Mouse (Mus musculus) kidney, adult 2 months (tissue): Measurements from ENCODE around the gene Gls2. TPM values are rescaled to one million over a fixed set of nuclear protein-coding genes. Genes with fewer than 3 reads are reported as not detected.
"Not testable (repeated sequence)": the region's sequence is repeated elsewhere in the genome, so short reads cannot be mapped to it uniquely, and the experiment has no call there.

ENCODE experiments used
- DNase-seq: peaks from one replicate; pipeline ENCODE4 v3.0.0; 2021
- H3K27ac ChIP-seq: fragments of 200-500 bp; 2 replicates; pipeline ENCODE4 v1.5.1; 2012; ENCODE audit warnings: low read depth, low read length, control low read depth, inconsistent platforms; ENCODE audit not compliant: insufficient read depth
- H3K27me3 ChIP-seq: fragments of 200-500 bp; replicated peaks from 2 replicates; pipeline ENCODE4 v1.6.1; 2012; ENCODE audit warnings: mild to moderate bottlenecking, moderate library complexity, low read length, inconsistent platforms; ENCODE audit not compliant: control insufficient read depth, insufficient read depth
- H3K36me3 ChIP-seq: fragments of 200-500 bp; 2 replicates; pipeline ENCODE4 v1.6.1; 2012; ENCODE audit warnings: mild to moderate bottlenecking, moderate library complexity, low read length, inconsistent platforms; ENCODE audit not compliant: control insufficient read depth, insufficient read depth
- H3K4me1 ChIP-seq: fragments of 200-500 bp; 2 replicates; pipeline ENCODE4 v1.6.1; 2011; ENCODE audit warnings: low read length; ENCODE audit not compliant: control insufficient read depth, insufficient read depth
- H3K4me3 ChIP-seq: fragments of 200-500 bp; 2 replicates; pipeline ENCODE4 v1.5.1; 2011; ENCODE audit warnings: mild to moderate bottlenecking, low read depth, low read length, control low read depth; ENCODE audit not compliant: insufficient read depth
- CTCF ChIP-seq: fragments of 200-500 bp; conservative IDR thresholded peaks from 2 replicates; pipeline ENCODE4 v1.5.1; 2011; ENCODE audit warnings: low read depth, mild to moderate bottlenecking, control low read depth, low read length, moderate library complexity, mixed read lengths; ENCODE audit not compliant: insufficient read depth, insufficient read length
- POLR2A ChIP-seq: fragments of 200-500 bp; IDR thresholded peaks from one replicate; pipeline ENCODE4 v1.6.1; 2011; ENCODE audit warnings: low read depth, low read length, control low read depth
- WGBS: fragments of 180-500 bp; shearing (Covaris S2); methylation state at CpG from one replicate; pipeline ENCODE4 v1.1.7; 2018; 5-methylcytosine and 5-hydroxymethylcytosine counted together
- polyA plus RNA-seq: library from polyadenylated mRNA; depleted of rRNA; stranded (reverse); fragments of >200 nt; gene quantifications from 2 replicates; pipeline ENCODE4 v1.2.3, GENCODE M21; 2012; rRNA removed

The Gls2 gene
- polyA plus RNA-seq: 0.33 and 0.61 TPM in 2 replicates

- 1% methylated on average over 46 of the region's 46 CpGs for WGBS
- TF ChIP-seq CTCF (no peak), POLR2A (no peak)
- peak within 1 kb of the TSS; percentile 55 for H3K4me3 ChIP-seq
- H3K36me3 ChIP-seq: no peaks in the 10 kb centered on the region
- no peak within 1 kb of the TSS for H3K27ac ChIP-seq
- H3K27me3 ChIP-seq: no peaks in the 10 kb centered on the region
- DNase-seq: peak; percentile 98
- H3K4me1 ChIP-seq: 0 out of 2 replicates have a peak, but pooled peaks cover 4% of the 10 kb centered on the region
Observed at GRCm38 (mm10) chr10:128194024-128194550, at the start of gene Gls2. Gls2 (plus strand) TSS chr10:128194457.

GRCm38 (mm10) chr10:128144961-128145360, 49.3 kb upstream of the Gls2 start:
- Histone ChIP-seq H3K36me3 (no peaks in the 10 kb centered on the region), H3K4me1 (peaks cover 4% of the 10 kb centered on the region; the same call in 1 of the 2 replicates)
- no peak for DNase-seq

GRCm38 (mm10) chr10:128148789-128149365, 45.4 kb upstream of the Gls2 start:
- Histone ChIP-seq H3K27ac (peak overlapping the region; percentile 43; the same call in 1 of the 2 replicates), H3K36me3 (no peaks in the 10 kb centered on the region), H3K27me3 (no peaks in the 10 kb centered on the region), H3K4me1 (peaks cover 11% of the 10 kb centered on the region; the same call in 1 of the 2 replicates), H3K4me3 (no peak overlapping the region)
- 72% methylated on average over 5 of the region's 5 CpGs for WGBS
- TF ChIP-seq POLR2A (no peak), CTCF (no peak)
- DNase-seq: no peak

More at GRCm38 (mm10) chr10:128144961-128145360, 49.3 kb upstream of the Gls2 start:
- no peak for TF ChIP-seq CTCF
- TF ChIP-seq POLR2A: no peak
- Histone ChIP-seq H3K27ac (no peak overlapping the region), H3K4me3 (no peak overlapping the region), H3K27me3 (no peaks in the 10 kb centered on the region)
- WGBS: 68% methylated on average over 2 of the region's 2 CpGs

GRCm38 (mm10) chr10:128149592-128149991, 44.7 kb upstream of the Gls2 start:
- Histone ChIP-seq H3K27ac (peak overlapping the region; percentile 24; the same call in 1 of the 2 replicates), H3K4me3 (no peak overlapping the region), H3K4me1 (peaks cover 11% of the 10 kb centered on the region; the same call in 1 of the 2 replicates), H3K36me3 (no peaks in the 10 kb centered on the region), H3K27me3 (no peaks in the 10 kb centered on the region)
- TF ChIP-seq CTCF: peak; percentile 59
- TF ChIP-seq POLR2A: no peak
- 14% methylated on average over 5 of the region's 5 CpGs for WGBS
- DNase-seq: peak; percentile 94

DNA sequence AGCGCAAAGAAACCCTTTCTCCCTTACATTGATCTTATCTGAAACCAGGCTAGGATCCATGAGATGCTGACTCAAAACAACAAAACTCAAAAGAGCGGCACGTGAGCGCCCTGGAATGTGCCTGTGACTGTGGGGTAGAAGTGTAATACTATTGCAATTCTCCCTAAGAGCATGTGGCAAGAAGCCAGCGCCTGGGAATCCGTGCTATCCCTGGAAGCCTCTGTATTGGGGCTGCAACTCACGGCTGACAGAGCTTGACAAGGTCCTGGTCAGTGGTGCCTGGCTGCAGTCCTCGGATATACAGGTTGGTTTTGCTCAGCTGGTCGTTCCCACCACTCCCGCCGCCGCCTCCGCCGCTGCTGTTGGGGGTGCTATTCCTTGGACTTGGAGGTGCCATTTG, 43.3 kb upstream of the Gls2 start:
- Histone ChIP-seq H3K27me3 (no peaks in the 10 kb centered on the region), H3K4me3 (no peak overlapping the region), H3K27ac (peak overlapping the region; percentile 35; the same call in 1 of the 2 replicates), H3K36me3 (no peaks in the 10 kb centered on the region), H3K4me1 (peaks cover 11% of the 10 kb centered on the region; the same call in 1 of the 2 replicates)
- DNase-seq: peak; percentile 80
- TF ChIP-seq POLR2A (no peak), CTCF (no peak)
- 43% methylated on average over 14 of the region's 14 CpGs for WGBS

DNA sequence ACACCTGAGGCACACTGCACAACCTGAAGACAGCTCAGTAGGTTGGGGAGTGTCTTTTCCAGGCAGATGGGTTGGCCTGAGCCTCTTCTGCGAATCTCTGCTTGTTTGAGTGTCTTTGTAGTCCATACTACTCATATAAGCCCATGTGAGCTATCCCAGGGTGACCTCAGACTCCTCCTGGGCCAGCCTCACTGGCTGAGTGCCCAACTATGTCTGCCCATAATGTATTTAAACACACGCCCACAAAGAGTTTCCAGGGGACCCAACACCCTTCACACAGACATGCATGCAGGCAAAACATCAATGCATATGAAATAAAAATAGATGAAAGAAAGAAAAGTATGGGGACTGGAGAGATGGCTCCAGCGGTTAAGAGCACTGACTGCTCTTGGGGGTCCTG, 40.3 kb upstream of the Gls2 start:
- DNase-seq: no peak
- TF ChIP-seq POLR2A: no peak
- TF ChIP-seq CTCF: no peak
- H3K27ac ChIP-seq: no peak overlapping the region
- no peak overlapping the region for H3K4me3 ChIP-seq
- 75% methylated on average over 3 of the region's 3 CpGs for WGBS
- no peaks in the 10 kb centered on the region for H3K36me3 ChIP-seq
- peaks cover 7% of the 10 kb centered on the region; the same call in 1 of the 2 replicates for H3K4me1 ChIP-seq
- no peaks in the 10 kb centered on the region for H3K27me3 ChIP-seq

GRCm38 (mm10) chr10:128165726-128166125, 28.5 kb upstream of the Gls2 start:
- WGBS: 71% methylated on average over 3 of the region's 3 CpGs
- H3K4me1 ChIP-seq, H3K4me3 ChIP-seq, H3K27me3 ChIP-seq, H3K36me3 ChIP-seq, DNase-seq, H3K27ac ChIP-seq: not testable (repeated sequence)
